In genomic region chr4:127319613-127320012, GRCm38 (mm10) we compare ENCODE assay signal across 10 mouse cellular contexts. TPM values are rescaled to one million over a fixed set of nuclear protein-coding genes. Genes with fewer than 3 reads are reported as not detected.
DNase-seq lines count a peak whose midpoint lies in the region; ATAC-seq and TF ChIP-seq lines count a peak whose summit lies in the region.
"Had no signal": no experiment of that assay in that cellular context is flagged by ENCODE, and none has a peak within 500 bp of the region (broad histone marks: within the 10 kb centered on the region; RNA-seq: fewer than 3 reads in every experiment).

No protein-coding gene starts in this region.

- H3K27me3 ChIP-seq in testis, adult 2 months (ENCODE audit: control insufficient read depth, insufficient read depth, low read length): no peaks in the 10 kb centered on the region

- no peaks in the 10 kb centered on the region for H3K4me1 ChIP-seq in testis, adult 2 months (ENCODE audit: control insufficient read depth, insufficient read depth, low read length)
- H3K4me1 ChIP-seq: embryonic facial prominence, embryonic 13.5 days had no signal

- TF ChIP-seq POLR2A in testis, adult 2 months (IDR thresholded peaks at IDR 0.05; ENCODE audit: control insufficient read depth, low read depth, low read length): no peak

- no peaks in the 10 kb centered on the region for H3K36me3 ChIP-seq in testis, adult 2 months (ENCODE audit: control insufficient read depth, insufficient read depth, low read length)
- H3K36me3 ChIP-seq: embryonic facial prominence, embryonic 13.5 days had no signal

- no peak overlapping the region for H3K27ac ChIP-seq in testis, adult 2 months (ENCODE audit: control insufficient read depth, insufficient read depth, low read depth, low read length)
- H3K27ac ChIP-seq: embryonic facial prominence, embryonic 13.5 days; macrophage had no signal

- H3K4me3 ChIP-seq in testis, adult 2 months (ENCODE audit: control insufficient read depth, low read depth, low read length): no peak overlapping the region
- H3K4me3 ChIP-seq: embryonic facial prominence, embryonic 13.5 days had no signal

- intact Hi-C loops in heart, postnatal 10 days (cut with DNase I): loop anchor here (1.0 to 10.0 kb wide), 4 partner anchors 69 to 275 kb away; partner anchors contain the start of gene Zmym6

- peak; percentile 80; the same call in 1 of the 2 replicates for TF ChIP-seq CTCF in testis, adult 2 months (IDR thresholded peaks at IDR 0.05; ENCODE audit: control insufficient read depth, insufficient read depth, insufficient replicate concordance, low read depth, low read length)

- peak; percentile 84 for ATAC-seq in megakaryocyte-erythroid progenitor cell, adult 5-6 weeks (replicated peaks; ENCODE audit: low FRiP score, low TSS enrichment, poor library complexity, severe bottlenecking)

- DNase-seq in left cerebral cortex, adult 11 months (ENCODE audit: low spot score): peak; percentile 47
- no peak for DNase-seq in left cerebral cortex, adult 8-10 months (ENCODE audit: low spot score in 2 of 2)
- DNase-seq in T-cell, adult 2 months (ENCODE audit: low spot score): peak; percentile 27
- peak; percentile 54 to 78 for DNase-seq in cerebellum, postnatal 36 days
- DNase-seq in heart, postnatal 10 days: peak; percentile 80 to 89
- peak; percentile 75 to 79 for DNase-seq in layer of hippocampus, postnatal 10 days (ENCODE audit: low spot score in 2 of 2)

RNA-seq across cellular contexts. Expression of gene Gja4, which starts 5.8 kb away (rescaled TPM):
- total RNA-seq in left cerebral cortex, adult 8-10 months (2022): 1 to 10 TPM; 3.7 to 4.6 (median 3.9) TPM
- total RNA-seq in heart, postnatal 10 days (2021): 10 to 100 TPM; 28.2 to 30.2 TPM
- total RNA-seq in layer of hippocampus, postnatal 10 days (2021): 10 to 100 TPM; 10.7 to 11.1 TPM
- not detected in 2 replicates for total RNA-seq in megakaryocyte-erythroid progenitor cell, adult 5-6 weeks (2014; fragmentation: Nextera tagmentation)
- total RNA-seq in megakaryocyte-erythroid progenitor cell, adult 5-6 weeks (2017): not detected in 2 replicates
- 2.4 and 3.1 TPM in 2 replicates for polyA plus RNA-seq in testis, adult 2 months (2012; rRNA removed)
- polyA plus RNA-seq: macrophage had no signal

RNA-seq across cellular contexts. Expression of gene Gjb3, which starts 11.0 kb away (rescaled TPM):
- total RNA-seq in left cerebral cortex, adult 8-10 months (2022): not detected
- under 1 TPM; 0.22 to 0.37 TPM for total RNA-seq in heart, postnatal 10 days (2021)
- total RNA-seq in layer of hippocampus, postnatal 10 days (2021): under 1 TPM; 0.64 to 0.80 TPM
- total RNA-seq in megakaryocyte-erythroid progenitor cell, adult 5-6 weeks (2014; fragmentation: Nextera tagmentation): not detected in 2 replicates
- not detected in 2 replicates for total RNA-seq in megakaryocyte-erythroid progenitor cell, adult 5-6 weeks (2017)
- polyA plus RNA-seq in testis, adult 2 months (2012; rRNA removed): 3.2 and 3.6 TPM in 2 replicates
- polyA plus RNA-seq: macrophage had no signal

RNA-seq across cellular contexts. Expression of gene Gjb4, which starts 34.3 kb away (rescaled TPM):
- not detected for total RNA-seq in left cerebral cortex, adult 8-10 months (2022)
- not detected for total RNA-seq in heart, postnatal 10 days (2021)
- total RNA-seq in layer of hippocampus, postnatal 10 days (2021): not detected
- total RNA-seq in megakaryocyte-erythroid progenitor cell, adult 5-6 weeks (2014; fragmentation: Nextera tagmentation): not detected in 2 replicates
- not detected in 2 replicates for total RNA-seq in megakaryocyte-erythroid progenitor cell, adult 5-6 weeks (2017)
- polyA plus RNA-seq in testis, adult 2 months (2012; rRNA removed): not detected in 2 replicates
- polyA plus RNA-seq: macrophage had no signal

RNA-seq across cellular contexts. Expression of gene Gjb5, which starts 38.4 kb away (rescaled TPM):
- not detected for total RNA-seq in left cerebral cortex, adult 8-10 months (2022)
- under 1 TPM; 0.53 to 0.55 TPM for total RNA-seq in heart, postnatal 10 days (2021)
- not detected for total RNA-seq in layer of hippocampus, postnatal 10 days (2021)
- total RNA-seq in megakaryocyte-erythroid progenitor cell, adult 5-6 weeks (2014; fragmentation: Nextera tagmentation): not detected in 2 replicates
- not detected in 2 replicates for total RNA-seq in megakaryocyte-erythroid progenitor cell, adult 5-6 weeks (2017)
- 0.11 TPM in 1 of 2 replicates, not detected in the other for polyA plus RNA-seq in testis, adult 2 months (2012; rRNA removed)
- polyA plus RNA-seq: macrophage had no signal

Comparison
In these comparisons a context has a peak if more than half of its experiments do, and no peak if none do; other contexts are left out.
1. DNase-seq: peak in left cerebral cortex, adult 11 months (single experiment), T-cell, adult 2 months (single experiment), cerebellum, postnatal 36 days (2 of 2), heart, postnatal 10 days (2 of 2) and layer of hippocampus, postnatal 10 days (2 of 2); none in left cerebral cortex, adult 8-10 months (0 of 2).
2. RNA of gene Gja4, which starts 5.8 kb away (total RNA-seq): 28.2 to 30.2 TPM in heart, postnatal 10 days, 10.7 to 11.1 TPM in layer of hippocampus, postnatal 10 days and 3.7 to 4.6 TPM in left cerebral cortex, adult 8-10 months; not detected in megakaryocyte-erythroid progenitor cell, adult 5-6 weeks; every median in the first group is over 4 times any median in the second.